Mouse (Mus musculus) cerebellum, adult 11-12 months (tissue): ENCODE data around the gene Ube2j1.

ENCODE experiments used
- DNase-seq: peaks from one replicate; pipeline ENCODE4 v3.0.0; 2022

The Ube2j1 gene

GRCm38 (mm10) chr4:33072526-33073161, 41.4 kb downstream of the Ube2j1 start:
- no peak for DNase-seq

GRCm38 (mm10) chr4:33074406-33074805, 43.2 kb downstream of the Ube2j1 start:
- DNase-seq, result no peak

DNA sequence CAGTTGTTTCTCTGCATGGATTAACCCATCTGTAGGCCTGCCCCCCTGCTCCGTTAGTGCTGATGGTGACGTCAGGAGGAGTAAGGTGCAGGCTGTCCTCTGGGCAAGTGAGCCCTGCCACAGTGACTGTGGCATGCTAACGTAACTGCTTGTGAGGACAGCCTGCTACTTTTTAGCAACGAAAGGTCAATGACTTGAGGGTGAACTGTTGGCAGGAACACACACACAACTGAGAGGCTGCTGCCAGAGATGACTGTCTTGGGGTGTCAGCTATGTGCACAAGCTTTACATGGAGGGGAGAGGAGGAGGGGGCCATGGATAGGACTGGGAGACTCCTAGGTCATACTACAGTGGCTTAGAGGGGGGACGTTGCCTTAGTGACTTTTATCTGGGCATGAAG, 43.6 kb downstream of the Ube2j1 start:
- no peak for DNase-seq

- DNase-seq, result no peak
These were observed 44.7 kb downstream of the Ube2j1 start for GRCm38 (mm10) chr4:33075776-33076524.

DNA sequence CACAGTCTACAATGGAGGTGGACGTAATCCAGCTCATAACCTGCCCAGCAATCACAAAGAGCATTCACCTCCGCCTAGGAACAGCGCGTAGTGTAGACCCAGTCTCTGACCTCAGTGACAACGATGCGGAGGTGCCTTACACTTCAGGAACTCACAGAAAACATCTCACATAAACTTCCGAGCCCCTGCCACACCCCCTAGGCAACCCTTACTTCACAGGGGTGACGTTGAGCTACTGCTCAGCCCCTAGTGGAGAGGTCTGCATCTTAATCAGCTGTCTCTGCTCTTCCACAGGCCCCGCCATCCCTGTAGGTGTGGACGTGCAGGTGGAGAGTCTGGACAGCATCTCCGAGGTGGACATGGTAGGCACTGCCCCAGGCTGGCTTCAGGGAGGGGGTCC, 45.9 kb downstream of the Ube2j1 start:
- DNase-seq, result no peak

- DNase-seq, result no peak
These were observed 46.5 kb downstream of the Ube2j1 start for GRCm38 (mm10) chr4:33077724-33078123.

DNA sequence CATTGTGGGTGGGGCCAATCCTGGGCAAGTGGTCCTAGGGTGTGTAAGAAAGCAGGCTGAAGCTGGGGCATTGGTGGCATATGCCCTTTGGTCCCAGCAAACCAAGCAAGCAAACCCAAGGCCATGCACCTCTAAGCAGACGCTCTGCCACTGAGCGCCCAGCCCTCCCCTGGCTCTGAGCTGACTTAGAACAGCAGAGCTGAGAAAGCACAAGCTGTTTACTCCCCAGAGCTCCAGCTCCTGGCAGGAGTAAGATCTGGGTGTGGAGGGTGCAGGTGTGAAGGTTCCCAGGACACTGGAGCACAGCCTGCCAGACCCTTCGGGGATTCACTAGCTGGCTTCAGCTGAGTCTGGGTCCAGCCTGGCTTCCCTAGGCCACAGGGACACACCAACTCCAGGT, 47.3 kb downstream of the Ube2j1 start:
- no peak for DNase-seq

GRCm38 (mm10) chr4:33099118-33099694, 68.0 kb downstream of the Ube2j1 start:
- no peak for DNase-seq
